Mouse (Mus musculus) CD4-positive naive resting alpha-beta T cell, adult 76 days (primary cell): ENCODE results near the gene Fam81a. TPM values are rescaled to one million over a fixed set of nuclear protein-coding genes. Genes with fewer than 3 reads are reported as not detected.

Source experiments
- total RNA-seq: library from RNA; stranded (reverse); gene quantifications from one replicate; pipeline ENCODE4 v1.2.4, GENCODE M21; 2023

The Fam81a gene
- not detected for total RNA-seq

DNA sequence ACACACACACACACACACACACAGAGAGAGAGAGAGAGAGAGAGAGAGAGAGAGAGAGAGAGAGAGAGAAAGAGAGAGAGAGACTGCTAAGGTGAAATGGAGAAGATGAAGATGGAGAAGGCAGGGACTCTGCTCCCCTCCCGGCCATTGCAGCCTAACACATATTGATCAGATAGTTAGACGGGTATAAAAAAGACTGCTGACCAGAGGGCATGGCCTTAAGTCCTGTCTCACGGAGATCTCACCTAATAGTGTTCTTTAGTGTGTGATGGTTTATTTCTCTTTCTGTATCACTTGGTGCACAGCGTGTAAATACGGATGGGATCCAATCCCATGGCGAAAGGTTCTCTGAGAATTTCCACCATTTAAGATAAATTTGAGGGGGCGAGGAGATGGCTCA lies at the start of gene Fam81a:
Gene Fam81a, minus strand, starts transcription at position 101 of the 400 bp plus-strand sequence.

Other genes with a start within 250 kb of the Fam81a start
- gene Bnip2, start 153.1 kb downstream of the Fam81a start, total RNA-seq: 40.9 TPM
- gene Gtf2a2, start 130.0 kb downstream of the Fam81a start, total RNA-seq: 124 TPM
- gene Gcnt3, start 104.5 kb downstream of the Fam81a start, total RNA-seq: not detected
- 16.5 TPM for gene Myo1e, start 64.8 kb upstream of the Fam81a start, total RNA-seq